Mouse (Mus musculus) hindlimb bud, embryonic 11.5 days (tissue): Measurements from ENCODE around the gene Foxd4.
"Not testable (repeated sequence)": the region's sequence is repeated elsewhere in the genome, so short reads cannot be mapped to it uniquely, and the experiment has no call there.

Source experiments
- DNase-seq: peaks from one replicate; pipeline ENCODE4 v3.0.0-alpha.2; 2012; ENCODE audit warnings: low read depth, low spot score; ENCODE audit errors: extremely low spot score

Gene Foxd4

GRCm38 (mm10) chr19:24875129-24875870 lies 25.7 kb downstream of the Foxd4 start, which contains the start of gene Gm10053:
Gm10053 (plus strand) TSS chr19:24875686.
- DNase-seq: not testable (repeated sequence)

GRCm38 (mm10) chr19:24873873-24874272 lies 27.1 kb downstream of the Foxd4 start:
- DNase-seq: no peak

GRCm38 (mm10) chr19:24871037-24871635 lies 29.9 kb downstream of the Foxd4 start:
- DNase-seq: peak; percentile 66

DNA sequence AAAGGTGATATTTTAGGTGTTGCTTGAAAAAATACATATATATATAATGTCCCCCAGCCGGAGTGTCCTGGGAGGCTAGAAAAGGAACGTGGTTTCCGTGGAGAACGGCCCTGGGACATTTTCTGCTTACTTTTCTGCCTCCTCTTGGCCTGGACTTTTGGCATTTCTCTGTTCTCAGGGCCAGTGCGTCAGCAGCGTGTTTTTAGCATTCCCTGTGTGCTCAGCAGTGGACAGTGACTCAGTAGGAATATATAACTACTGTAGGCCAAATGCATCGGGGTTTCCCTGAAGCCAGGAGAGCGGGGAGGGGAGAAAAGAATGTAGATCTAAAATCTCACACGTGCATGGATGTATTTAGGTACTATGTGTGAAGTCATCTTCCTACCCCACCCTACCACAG lies 35.6 kb downstream of the Foxd4 start:
- no peak for DNase-seq

GRCm38 (mm10) chr19:24861612-24862451 lies 39.2 kb downstream of the Foxd4 start, which contains the start of gene Pgm5:
Pgm5 (minus strand) TSS chr19:24861855.
- no peak for DNase-seq

DNA sequence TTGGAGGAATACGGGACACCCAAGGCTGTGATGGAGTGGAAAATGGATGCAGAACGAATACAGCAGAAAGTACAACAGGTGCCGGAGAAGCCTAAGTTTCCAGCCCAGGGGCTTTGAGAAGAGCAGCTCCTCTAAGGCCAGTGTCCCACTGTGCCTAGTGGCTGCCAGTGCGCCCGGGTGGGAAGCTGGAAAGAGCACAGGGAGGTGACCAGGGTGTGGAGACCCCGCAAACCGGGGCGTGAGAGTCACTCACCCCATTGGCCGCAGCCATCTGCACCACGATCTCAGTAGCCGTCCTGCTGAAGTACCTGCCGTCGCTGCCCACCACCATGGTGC lies 39.8 kb downstream of the Foxd4 start:
- no peak for DNase-seq

DNA sequence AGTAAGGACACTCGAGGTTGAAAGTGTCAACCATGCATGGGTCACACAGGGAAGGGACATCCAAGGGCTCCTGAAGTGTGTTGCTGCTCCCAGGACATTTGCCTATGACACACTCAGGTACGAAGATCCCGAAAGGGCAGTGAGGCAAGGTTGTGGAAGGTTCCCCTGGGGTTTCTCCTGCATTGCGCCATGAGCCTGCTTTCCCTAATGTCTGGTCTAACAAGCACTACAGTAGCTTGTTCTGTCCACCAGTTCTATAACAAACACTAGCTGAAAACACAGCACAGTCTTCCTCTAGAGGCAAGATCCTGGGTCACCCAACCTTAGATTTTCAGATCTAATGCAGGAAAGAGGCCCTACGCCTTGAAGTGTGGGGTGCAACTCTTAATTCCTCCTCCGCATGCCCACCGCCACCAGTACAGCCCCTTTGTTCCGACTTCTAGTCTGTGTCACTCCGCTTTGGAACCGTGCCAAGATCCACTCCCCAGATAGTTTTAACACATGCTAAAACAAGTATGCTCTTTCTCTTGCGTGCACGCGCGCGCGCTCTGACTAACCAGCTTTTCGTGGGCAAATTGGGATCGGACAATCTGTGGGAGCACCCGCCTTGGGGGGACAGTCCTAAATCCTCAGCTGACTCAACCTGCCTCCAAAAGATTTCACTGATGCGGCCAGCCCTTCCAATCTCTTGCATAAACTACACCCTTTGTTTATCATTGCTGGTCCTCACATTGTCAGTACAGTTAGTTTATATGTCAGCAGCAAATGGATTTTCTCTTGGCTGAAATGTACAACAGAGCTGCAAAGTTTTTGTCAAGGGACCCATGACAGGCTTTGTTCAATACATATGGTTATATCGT lies 49.3 kb downstream of the Foxd4 start:
- no peak for DNase-seq
